Mouse (Mus musculus) MEL (cell line): Measurements from ENCODE around the gene Pimreg. TPM values are rescaled to one million over a fixed set of nuclear protein-coding genes. Genes with fewer than 3 reads are reported as not detected.

ENCODE experiments used
- DNase-seq: peaks from one replicate; pipeline ENCODE4 v3.0.0; 2011; ENCODE audit warnings: low read depth, low spot score
- H3K27ac ChIP-seq: 2 replicates; pipeline ENCODE4 v1.5.1; 2012; ENCODE audit warnings: low read depth, mild to moderate bottlenecking, control low read depth, low read length, moderate library complexity; ENCODE audit not compliant: control insufficient read depth
- H3K27me3 ChIP-seq, 2 experiments: fragments of 150-350 bp in 1 of 2; sonication (generic) in 1 of 2; 2 replicates each; pipeline ENCODE4 v1.6.1; 2012; ENCODE audit warnings: low read length in 2 of 2, mild to moderate bottlenecking in 2 of 2, improper control_type of control experiment in 1 of 2, moderate library complexity in 1 of 2; ENCODE audit not compliant: insufficient read depth in 2 of 2, control insufficient read depth in 1 of 2
- H3K36me3 ChIP-seq, 2 experiments: 2 replicates each; pipeline ENCODE4 v1.6.1; 2012 to 2014; ENCODE audit warnings: low read length in 2 of 2, improper control_type of control experiment in 1 of 2, inconsistent platforms in 1 of 2, mild to moderate bottlenecking in 1 of 2; ENCODE audit not compliant: insufficient read depth in 2 of 2, control insufficient read depth in 1 of 2
- H3K4me1 ChIP-seq, 2 experiments: fragments of 150-350 bp in 1 of 2; sonication (generic) in 1 of 2; 2 replicates each; pipeline ENCODE4 v1.6.1; 2012; ENCODE audit warnings: low read length in 2 of 2, improper control_type of control experiment in 1 of 2, mild to moderate bottlenecking in 1 of 2; ENCODE audit not compliant: insufficient read depth in 2 of 2, control insufficient read depth in 1 of 2
- H3K4me3 ChIP-seq, 2 experiments: fragments of 150-350 bp in 1 of 2; sonication (generic) in 1 of 2; 2 replicates each; pipeline ENCODE4 v1.5.1; 2012; ENCODE audit warnings: low read depth in 2 of 2, low read length in 2 of 2, mild to moderate bottlenecking in 2 of 2, moderate library complexity in 2 of 2, control low read depth in 1 of 2, improper control_type of control experiment in 1 of 2; ENCODE audit not compliant: control insufficient read depth in 1 of 2, insufficient read depth in 1 of 2
- H3K79me2 ChIP-seq: 2 replicates; pipeline ENCODE4 v1.6.1; 2012; ENCODE audit warnings: mild to moderate bottlenecking, low read length, moderate library complexity; ENCODE audit not compliant: control insufficient read depth, poor library complexity, insufficient read depth
- H3K9ac ChIP-seq: 2 replicates; pipeline ENCODE4 v1.6.1; 2012; ENCODE audit warnings: low read depth, mild to moderate bottlenecking, control low read depth, low read length, moderate library complexity; ENCODE audit not compliant: control insufficient read depth, poor library complexity, severe bottlenecking
- H3K9me3 ChIP-seq: fragments of 150-350 bp; sonication (generic); replicated peaks from 2 replicates; pipeline ENCODE4 v1.6.1; 2012; ENCODE audit warnings: mild to moderate bottlenecking, low read length, improper control_type of control experiment, moderate library complexity; ENCODE audit not compliant: insufficient read depth
- CHD2 ChIP-seq: IDR thresholded peaks from 2 replicates; pipeline ENCODE4 v1.6.1; 2011; ENCODE audit warnings: low read length, improper control_type of control experiment
- CTCF ChIP-seq, 3 experiments: IDR thresholded peaks in 2 of 3; conservative IDR thresholded peaks in 1 of 3; 2 replicates each; pipeline ENCODE4 v1.5.1; 2011 to 2012; ENCODE audit warnings: low read length in 3 of 3, low read depth in 2 of 3, mild to moderate bottlenecking in 2 of 3, improper control_type of control experiment in 1 of 3, inconsistent platforms in 1 of 3, mixed read lengths in 1 of 3, moderate library complexity in 1 of 3; ENCODE audit not compliant: control insufficient read depth in 1 of 3, insufficient read depth in 1 of 3, poor library complexity in 1 of 3, severe bottlenecking in 1 of 3
- EP300 ChIP-seq, 2 experiments: IDR thresholded peaks; 2 replicates each; pipeline ENCODE4 v1.6.1; 2011; ENCODE audit warnings: improper control_type of control experiment in 2 of 2, low read length in 2 of 2, low read depth in 1 of 2, mild to moderate bottlenecking in 1 of 2
- ETS1 ChIP-seq: IDR thresholded peaks from 2 replicates; pipeline ENCODE4 v1.6.1; 2012; ENCODE audit warnings: low read depth, mild to moderate bottlenecking, inconsistent platforms, low read length, improper control_type of control experiment, moderate library complexity
- HCFC1 ChIP-seq: IDR thresholded peaks from 2 replicates; pipeline ENCODE4 v1.6.1; 2012; ENCODE audit warnings: low read depth, mild to moderate bottlenecking, inconsistent platforms, low read length, improper control_type of control experiment, moderate library complexity
- MAFK ChIP-seq: IDR thresholded peaks from 2 replicates; pipeline ENCODE4 v1.6.1; 2011; ENCODE audit warnings: low read depth, mild to moderate bottlenecking, low read length, improper control_type of control experiment, borderline replicate concordance
- MAX ChIP-seq: IDR thresholded peaks from 2 replicates; pipeline ENCODE4 v1.6.1; 2011; ENCODE audit warnings: low read length, improper control_type of control experiment
- MAZ ChIP-seq: IDR thresholded peaks from 2 replicates; pipeline ENCODE4 v1.6.1; 2012; ENCODE audit warnings: low read depth, mild to moderate bottlenecking, inconsistent platforms, low read length, improper control_type of control experiment
- MEF2A ChIP-seq: IDR thresholded peaks from 2 replicates; pipeline ENCODE4 v1.6.1; 2014; ENCODE audit warnings: low read depth, mild to moderate bottlenecking, inconsistent platforms, low read length, improper control_type of control experiment; ENCODE audit not compliant: poor library complexity, insufficient replicate concordance, severe bottlenecking; ENCODE audit errors: extremely low read depth
- MYB ChIP-seq: IDR thresholded peaks from 2 replicates; pipeline ENCODE4 v1.6.1; 2011; ENCODE audit warnings: mild to moderate bottlenecking, low read depth, low read length, improper control_type of control experiment
- POLR2A ChIP-seq, 2 experiments: IDR thresholded peaks; 2 replicates each; pipeline ENCODE4 v1.6.1; 2011 to 2012; ENCODE audit warnings: low read length in 2 of 2, mild to moderate bottlenecking in 2 of 2, control low read depth in 1 of 2, improper control_type of control experiment in 1 of 2, low read depth in 1 of 2, moderate library complexity in 1 of 2; ENCODE audit not compliant: control insufficient read depth in 1 of 2, insufficient read depth in 1 of 2, poor library complexity in 1 of 2
- ZC3H11A ChIP-seq: IDR thresholded peaks from 2 replicates; pipeline ENCODE4 v1.6.1; 2012; ENCODE audit warnings: low read depth, mild to moderate bottlenecking, inconsistent platforms, low read length, improper control_type of control experiment
- ZMIZ1 ChIP-seq: IDR thresholded peaks from 2 replicates; pipeline ENCODE4 v1.6.1; 2012; ENCODE audit warnings: low read depth, mild to moderate bottlenecking, inconsistent platforms, low read length, improper control_type of control experiment, moderate library complexity
- polyA plus RNA-seq, 2 experiments: library from polyadenylated mRNA; stranded (reverse) in 1 of 2; unstranded in 1 of 2; fragments of >175 nt in 1 of 2; fragments of >200 nt in 1 of 2; gene quantifications; 2 replicates each; pipeline versions ENCODE4 v1.2.1 to v1.2.4; 2012; ENCODE audit warnings: low replicate concordance in 2 of 2, low read depth in 1 of 2; ENCODE audit not compliant: insufficient read length in 2 of 2, insufficient read depth in 1 of 2, missing spikeins in 1 of 2
- total RNA-seq: library from RNA; depleted of rRNA; stranded (reverse); fragments of 300-350 nt; gene quantifications from 2 replicates; pipeline ENCODE4 v1.2.3, GENCODE M21; 2012

Pimreg gene
- total and polyA plus RNA-seq, 3 experiments = 24.3 to 45.3 TPM; not detected in 1

DNA sequence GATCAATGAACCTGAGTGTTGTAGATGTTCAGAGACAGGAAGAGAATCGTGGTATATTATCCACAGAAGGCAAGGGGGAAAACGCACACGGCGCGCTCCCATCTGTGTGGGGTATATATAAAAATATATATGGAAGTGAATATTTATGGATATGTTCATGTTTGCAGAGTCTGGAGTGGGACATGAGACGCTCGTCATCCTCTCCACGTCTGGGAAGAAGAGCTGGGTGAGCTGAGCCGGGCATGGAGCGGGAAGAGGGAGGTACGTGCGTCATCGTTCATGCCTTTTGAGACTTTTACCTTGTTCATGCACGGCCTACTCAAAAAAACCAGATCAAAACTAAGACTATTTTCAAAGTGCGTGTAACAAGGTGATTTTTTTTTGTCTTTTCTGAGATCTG, 42.5 kb downstream of the Pimreg start:
- TF ChIP-seq EP300 (IDR thresholded peaks at IDR 0.05; ENCODE audit: low read depth in 1 of 2, low read length in 2 of 2) = no peak
- no peak for TF ChIP-seq MYB
- TF ChIP-seq CHD2 = no peak
- TF ChIP-seq, all 39 proteins: peak for 0
- H3K9ac ChIP-seq = no peak overlapping the region
- H3K4me1 ChIP-seq = no peaks in the 10 kb centered on the region
- no peaks in the 10 kb centered on the region for H3K9me3 ChIP-seq
- no peak for DNase-seq
- no peaks in the 10 kb centered on the region for H3K27me3 ChIP-seq
- no peaks in the 10 kb centered on the region for H3K36me3 ChIP-seq
- H3K27ac ChIP-seq = no peak overlapping the region
- H3K4me3 ChIP-seq = no peak overlapping the region
- no peaks in the 10 kb centered on the region for H3K79me2 ChIP-seq

GRCm38 (mm10) chr11:72086251-72087046, 44.6 kb downstream of the Pimreg start:
- no peaks in the 10 kb centered on the region for H3K27me3 ChIP-seq
- H3K9ac ChIP-seq = no peak overlapping the region
- no peak for DNase-seq
- no peaks in the 10 kb centered on the region for H3K9me3 ChIP-seq
- TF ChIP-seq ETS1 (no peak), MAFK (no peak), MEF2A (no peak), POLR2A (IDR thresholded peaks at IDR 0.05; ENCODE audit: control insufficient read depth in 1 of 2, insufficient read depth in 1 of 2, low read depth in 1 of 2, low read length in 2 of 2, poor library complexity in 1 of 2) (no peak), ZMIZ1 (no peak), MAZ (no peak), MAX (no peak), ZC3H11A (no peak)
- TF ChIP-seq, all 39 proteins: peak for 0
- no peak overlapping the region for H3K4me3 ChIP-seq
- no peaks in the 10 kb centered on the region for H3K4me1 ChIP-seq
- no peak overlapping the region for H3K27ac ChIP-seq
- no peaks in the 10 kb centered on the region for H3K79me2 ChIP-seq
- no peaks in the 10 kb centered on the region for H3K36me3 ChIP-seq

- H3K9me3 ChIP-seq = no peaks in the 10 kb centered on the region
- H3K27ac ChIP-seq = no peak overlapping the region
- peaks cover 0 to 1% of the 10 kb centered on the region in 2 experiments; a peak in 1 of 4 replicates for H3K27me3 ChIP-seq
- no peak overlapping the region for H3K4me3 ChIP-seq
- no peak overlapping the region for H3K9ac ChIP-seq
- no peak for DNase-seq
- H3K4me1 ChIP-seq = no peaks in the 10 kb centered on the region
- no peaks in the 10 kb centered on the region for H3K36me3 ChIP-seq
- TF ChIP-seq CTCF (IDR thresholded peaks at IDR 0.05 in 2 of 3, conservative IDR thresholded peaks at IDR 0.05 in 1 of 3; ENCODE audit: control insufficient read depth in 1 of 3, insufficient read depth in 1 of 3, low read depth in 2 of 3, low read length in 3 of 3, poor library complexity in 1 of 3, severe bottlenecking in 1 of 3) (no peak), HCFC1 (no peak), CHD2 (no peak), ZMIZ1 (no peak)
- H3K79me2 ChIP-seq = no peaks in the 10 kb centered on the region
Observed at GRCm38 (mm10) chr11:72092390-72092789, 50.6 kb downstream of the Pimreg start.
